Mouse (Mus musculus): Measurements from ENCODE around the gene Ptprj. TPM values are rescaled to one million over a fixed set of nuclear protein-coding genes. Genes with fewer than 3 reads are reported as not detected.

Gene Ptprj
- total and polyA plus RNA-seq, 2 experiments, result 12.1 to 35.2 TPM

- Histone ChIP-seq H3K27ac (replicated peaks; ENCODE audit: insufficient read depth, low read depth, low read length) (no peak overlapping the region), H3K9ac (ENCODE audit: low read depth, low read length) (no peak overlapping the region), H3K27me3 (ENCODE audit: control insufficient read depth, insufficient read depth, low read length) (no peaks in the 10 kb centered on the region), H3K4me1 (ENCODE audit: control insufficient read depth, insufficient read depth, low read length) (peaks cover 5% of the 10 kb centered on the region), H3K4me3 (ENCODE audit: insufficient read depth, low read depth, low read length) (no peak overlapping the region), H3K36me3 (ENCODE audit: control insufficient read depth, insufficient read depth, low read length) (no peaks in the 10 kb centered on the region), H3K79me2 (ENCODE audit: control insufficient read depth, insufficient read depth, low read length) (peaks cover 65% of the 10 kb centered on the region)
- TF ChIP-seq CTCF (IDR thresholded peaks at IDR 0.05; ENCODE audit: low read depth, low read length), result no peak
- TF ChIP-seq POLR2A (IDR thresholded peaks at IDR 0.05; ENCODE audit: extremely low read depth, insufficient read depth, low read length), result no peak
- no peak for DNase-seq (ENCODE audit: extremely low read depth, low read depth, low spot score)
- WGBS, result 93% methylated on average over 7 of the region's 7 CpGs
Measured at GRCm38 (mm10) chr2:90533944-90534343, 46.5 kb downstream of the Ptprj start.

GRCm38 (mm10) chr2:90532095-90532494 lies 48.4 kb downstream of the Ptprj start:
- no peak overlapping the region for H3K9ac ChIP-seq (ENCODE audit: low read depth, low read length)
- TF ChIP-seq CTCF (IDR thresholded peaks at IDR 0.05; ENCODE audit: low read depth, low read length) (no peak), POLR2A (IDR thresholded peaks at IDR 0.05; ENCODE audit: extremely low read depth, insufficient read depth, low read length) (no peak)
- DNase-seq (ENCODE audit: extremely low read depth, low read depth, low spot score), result no peak
- H3K27me3 ChIP-seq (ENCODE audit: control insufficient read depth, insufficient read depth, low read length), result no peaks in the 10 kb centered on the region
- no peaks in the 10 kb centered on the region for H3K36me3 ChIP-seq (ENCODE audit: control insufficient read depth, insufficient read depth, low read length)
- no peak overlapping the region for H3K27ac ChIP-seq (replicated peaks; ENCODE audit: insufficient read depth, low read depth, low read length)
- peaks cover 69% of the 10 kb centered on the region for H3K79me2 ChIP-seq (ENCODE audit: control insufficient read depth, insufficient read depth, low read length)
- no peak overlapping the region for H3K4me3 ChIP-seq (ENCODE audit: insufficient read depth, low read depth, low read length)
- 71% methylated on average over 5 of the region's 5 CpGs for WGBS
- no peaks in the 10 kb centered on the region for H3K4me1 ChIP-seq (ENCODE audit: control insufficient read depth, insufficient read depth, low read length)

GRCm38 (mm10) chr2:90528107-90528506 lies 52.3 kb downstream of the Ptprj start:
- Histone ChIP-seq H3K9ac (ENCODE audit: low read depth, low read length) (no peak overlapping the region), H3K27ac (replicated peaks; ENCODE audit: insufficient read depth, low read depth, low read length) (no peak overlapping the region), H3K27me3 (ENCODE audit: control insufficient read depth, insufficient read depth, low read length) (no peaks in the 10 kb centered on the region), H3K36me3 (ENCODE audit: control insufficient read depth, insufficient read depth, low read length) (no peaks in the 10 kb centered on the region), H3K4me3 (ENCODE audit: insufficient read depth, low read depth, low read length) (no peak overlapping the region), H3K79me2 (ENCODE audit: control insufficient read depth, insufficient read depth, low read length) (peaks cover 68% of the 10 kb centered on the region), H3K4me1 (ENCODE audit: control insufficient read depth, insufficient read depth, low read length) (peaks cover 2% of the 10 kb centered on the region; the same call in 1 of the 2 replicates)
- WGBS, result 80% methylated on average over 5 of the region's 5 CpGs
- DNase-seq (ENCODE audit: extremely low read depth, low read depth, low spot score), result no peak
- no peak for TF ChIP-seq POLR2A (IDR thresholded peaks at IDR 0.05; ENCODE audit: extremely low read depth, insufficient read depth, low read length)
- TF ChIP-seq CTCF (IDR thresholded peaks at IDR 0.05; ENCODE audit: low read depth, low read length), result no peak

GRCm38 (mm10) chr2:90526971-90527370 lies 53.5 kb downstream of the Ptprj start:
- no peaks in the 10 kb centered on the region for H3K36me3 ChIP-seq (ENCODE audit: control insufficient read depth, insufficient read depth, low read length)
- no peak overlapping the region for H3K4me3 ChIP-seq (ENCODE audit: insufficient read depth, low read depth, low read length)
- peaks cover 64% of the 10 kb centered on the region for H3K79me2 ChIP-seq (ENCODE audit: control insufficient read depth, insufficient read depth, low read length)
- TF ChIP-seq POLR2A (IDR thresholded peaks at IDR 0.05; ENCODE audit: extremely low read depth, insufficient read depth, low read length) (no peak), CTCF (IDR thresholded peaks at IDR 0.05; ENCODE audit: low read depth, low read length) (no peak)
- H3K9ac ChIP-seq (ENCODE audit: low read depth, low read length), result no peak overlapping the region
- H3K4me1 ChIP-seq (ENCODE audit: control insufficient read depth, insufficient read depth, low read length), result peaks cover 8% of the 10 kb centered on the region
- H3K27ac ChIP-seq (replicated peaks; ENCODE audit: insufficient read depth, low read depth, low read length), result no peak overlapping the region
- DNase-seq (ENCODE audit: extremely low read depth, low read depth, low spot score), result no peak
- H3K27me3 ChIP-seq (ENCODE audit: control insufficient read depth, insufficient read depth, low read length), result no peaks in the 10 kb centered on the region
- 75% methylated on average over 6 of the region's 6 CpGs for WGBS

- H3K27me3 ChIP-seq (ENCODE audit: control insufficient read depth, insufficient read depth, low read length), result no peaks in the 10 kb centered on the region
- H3K4me1 ChIP-seq (ENCODE audit: control insufficient read depth, insufficient read depth, low read length), result peaks cover 11% of the 10 kb centered on the region
- no peak overlapping the region for H3K27ac ChIP-seq (replicated peaks; ENCODE audit: insufficient read depth, low read depth, low read length)
- WGBS, result 78% methylated on average over 6 of the region's 6 CpGs
- TF ChIP-seq POLR2A (IDR thresholded peaks at IDR 0.05; ENCODE audit: extremely low read depth, insufficient read depth, low read length), result no peak
- TF ChIP-seq CTCF (IDR thresholded peaks at IDR 0.05; ENCODE audit: low read depth, low read length), result no peak
- H3K9ac ChIP-seq (ENCODE audit: low read depth, low read length), result no peak overlapping the region
- H3K36me3 ChIP-seq (ENCODE audit: control insufficient read depth, insufficient read depth, low read length), result no peaks in the 10 kb centered on the region
- no peak overlapping the region for H3K4me3 ChIP-seq (ENCODE audit: insufficient read depth, low read depth, low read length)
- DNase-seq (ENCODE audit: extremely low read depth, low read depth, low spot score), result no peak
- peaks cover 60% of the 10 kb centered on the region for H3K79me2 ChIP-seq (ENCODE audit: control insufficient read depth, insufficient read depth, low read length)
Measured at GRCm38 (mm10) chr2:90526564-90526963, 53.9 kb downstream of the Ptprj start.

DNA sequence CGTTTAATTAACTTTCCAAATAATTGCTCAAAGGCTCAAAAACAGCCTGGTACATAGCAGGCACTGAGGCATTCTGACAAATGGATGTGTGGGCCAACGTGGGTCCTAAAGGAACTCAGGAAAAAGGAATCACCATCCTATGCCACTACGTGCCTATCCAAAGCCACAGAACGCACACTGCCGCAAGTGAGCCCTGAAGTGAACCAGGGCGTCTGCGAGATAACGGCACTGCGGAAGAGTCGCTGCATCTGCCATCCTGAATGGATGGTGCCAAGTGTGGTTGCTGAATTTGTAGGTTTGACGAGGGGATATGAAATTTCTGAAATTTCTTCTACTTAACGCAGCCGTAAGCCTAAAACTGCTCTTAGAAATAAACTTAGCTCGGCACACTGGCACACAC lies 54.6 kb downstream of the Ptprj start:
- H3K4me3 ChIP-seq (ENCODE audit: insufficient read depth, low read depth, low read length), result no peak overlapping the region
- H3K36me3 ChIP-seq (ENCODE audit: control insufficient read depth, insufficient read depth, low read length), result no peaks in the 10 kb centered on the region
- H3K27me3 ChIP-seq (ENCODE audit: control insufficient read depth, insufficient read depth, low read length), result no peaks in the 10 kb centered on the region
- H3K4me1 ChIP-seq (ENCODE audit: control insufficient read depth, insufficient read depth, low read length), result peaks cover 14% of the 10 kb centered on the region
- WGBS, result 90% methylated on average over 14 of the region's 14 CpGs
- TF ChIP-seq POLR2A (IDR thresholded peaks at IDR 0.05; ENCODE audit: extremely low read depth, insufficient read depth, low read length) (no peak), CTCF (IDR thresholded peaks at IDR 0.05; ENCODE audit: low read depth, low read length) (no peak)
- no peak overlapping the region for H3K27ac ChIP-seq (replicated peaks; ENCODE audit: insufficient read depth, low read depth, low read length)
- DNase-seq (ENCODE audit: extremely low read depth, low read depth, low spot score), result no peak
- no peak overlapping the region for H3K9ac ChIP-seq (ENCODE audit: low read depth, low read length)
- peaks cover 56% of the 10 kb centered on the region for H3K79me2 ChIP-seq (ENCODE audit: control insufficient read depth, insufficient read depth, low read length)
